Comparison of ENCODE assay signal across 8 mouse cellular contexts in genomic region chr8:70897681-70898413, GRCm38 (mm10). TPM values are rescaled to one million over a fixed set of nuclear protein-coding genes. Genes with fewer than 3 reads are reported as not detected.
DNase-seq lines count a peak whose midpoint lies in the region; ATAC-seq and TF ChIP-seq lines count a peak whose summit lies in the region.

No protein-coding gene starts in this region.

- H3K79me2 ChIP-seq in CH12.LX (replicated peaks; ENCODE audit: control insufficient read depth, extremely low read depth, insufficient read depth, poor library complexity, severe bottlenecking), result peaks cover 24% of the 10 kb centered on the region

- TF ChIP-seq POLR2A in CH12.LX (IDR thresholded peaks at IDR 0.05; ENCODE audit: low read depth, low read length), result no peak; the same call in 1 of the 2 replicates
- TF ChIP-seq POLR2A in testis, adult 2 months (IDR thresholded peaks at IDR 0.05; ENCODE audit: control insufficient read depth, low read depth, low read length), result no peak

- peak; percentile 91 to 93 for TF ChIP-seq CTCF in CH12.LX (conservative IDR thresholded peaks at IDR 0.05 in 1 of 2, IDR thresholded peaks at IDR 0.05 in 1 of 2; ENCODE audit: low read depth in 2 of 2, low read length in 2 of 2)
- TF ChIP-seq CTCF in testis, adult 2 months (IDR thresholded peaks at IDR 0.05; ENCODE audit: control insufficient read depth, insufficient read depth, insufficient replicate concordance, low read depth, low read length), result peak; percentile 98; the same call in 1 of the 2 replicates

- H3K9me3 ChIP-seq in CH12.LX (replicated peaks; ENCODE audit: low read length), result peaks cover 8% of the 10 kb centered on the region
- no peaks in the 10 kb centered on the region for H3K9me3 ChIP-seq in forebrain, embryonic 12.5 days
- no peaks in the 10 kb centered on the region for H3K9me3 ChIP-seq in liver, embryonic 15.5 days (replicated peaks)
- H3K9me3 ChIP-seq in neural tube, embryonic 11.5 days (ENCODE audit: control insufficient read depth, low read length), result no peaks in the 10 kb centered on the region

- peak; percentile 86 for TF ChIP-seq RAD21 in CH12.LX (IDR thresholded peaks at IDR 0.05; ENCODE audit: low read depth, low read length)

- H3K27me3 ChIP-seq in CH12.LX (replicated peaks), result no peaks in the 10 kb centered on the region
- peaks cover 33% of the 10 kb centered on the region for H3K27me3 ChIP-seq in forebrain, embryonic 12.5 days
- peaks cover 17% of the 10 kb centered on the region for H3K27me3 ChIP-seq in liver, embryonic 15.5 days
- H3K27me3 ChIP-seq in neural tube, embryonic 11.5 days (ENCODE audit: control insufficient read depth, insufficient read depth, low read length), result peaks cover 7% of the 10 kb centered on the region
- no peaks in the 10 kb centered on the region for H3K27me3 ChIP-seq in testis, adult 2 months (ENCODE audit: control insufficient read depth, insufficient read depth, low read length)

- H3K27ac ChIP-seq in CH12.LX (ENCODE audit: insufficient read depth, low read depth), result peak overlapping the region; percentile 68
- peak overlapping the region; percentile 48 for H3K27ac ChIP-seq in forebrain, embryonic 12.5 days
- peak overlapping the region; percentile 89 for H3K27ac ChIP-seq in liver, embryonic 15.5 days (replicated peaks)
- peak overlapping the region; percentile 17; the same call in 1 of the 2 replicates for H3K27ac ChIP-seq in neural tube, embryonic 11.5 days (ENCODE audit: low read depth, low read length)
- peak overlapping the region; percentile 75 for H3K27ac ChIP-seq in testis, adult 2 months (ENCODE audit: control insufficient read depth, insufficient read depth, low read depth, low read length)

- WGBS in forebrain, embryonic 12.5 days, result under 1% methylated on average over 20 of the region's 20 CpGs
- under 1% methylated on average over 20 of the region's 20 CpGs for WGBS in liver, embryonic 15.5 days (ENCODE audit: insufficient replicate concordance)
- 0% methylated on average over 20 of the region's 20 CpGs for WGBS in neural tube, embryonic 11.5 days

- dilution Hi-C loops in CH12.LX (cut with MboI; ENCODE audit: extremely low pct_ligation_motif_present, extremely low pct_unique_long_range_greater_than_20kb, low sequenced_read_pairs), result no loop called here

- in situ Hi-C loops in CH12.LX (cut with MboI; ENCODE audit: low pct_ligation_motif_present, low pct_unique_long_range_greater_than_20kb, low sequenced_read_pairs), result loop anchor here (5.0 kb wide), 1 partner anchor 59 kb away; no protein-coding TSS in a partner anchor

- peak overlapping the region; percentile 89 for H3K4me2 ChIP-seq in CH12.LX (ENCODE audit: insufficient read depth, low read depth, poor library complexity, severe bottlenecking)
- H3K4me2 ChIP-seq in forebrain, embryonic 12.5 days, result peak overlapping the region; percentile 65
- H3K4me2 ChIP-seq in liver, embryonic 15.5 days, result peak overlapping the region; percentile 86
- H3K4me2 ChIP-seq in neural tube, embryonic 11.5 days (ENCODE audit: low read depth), result peak overlapping the region; percentile 84

- TF ChIP-seq EP300 in CH12.LX (IDR thresholded peaks at IDR 0.05; ENCODE audit: low read length), result no peak

- ATAC-seq in forebrain, embryonic 12.5 days (ENCODE audit: low FRiP score), result peak; percentile 62
- ATAC-seq in liver, embryonic 15.5 days (ENCODE audit: insufficient read depth), result peak; percentile 37
- ATAC-seq in neural tube, embryonic 11.5 days (ENCODE audit: insufficient read depth, low FRiP score, low TSS enrichment), result peak; percentile 62

- intact Hi-C loops in heart, postnatal 10 days (cut with DNase I), result loop anchor here (1.0 kb wide), 2 partner anchors 25 to 66 kb away; partner anchors contain the start of gene Ccdc124

- H3K9ac ChIP-seq in CH12.LX (ENCODE audit: insufficient read depth, low read depth), result peak overlapping the region; percentile 90
- H3K9ac ChIP-seq in forebrain, embryonic 12.5 days, result peak overlapping the region; percentile 70
- H3K9ac ChIP-seq in liver, embryonic 15.5 days, result peak overlapping the region; percentile 66
- peak overlapping the region; percentile 77 for H3K9ac ChIP-seq in neural tube, embryonic 11.5 days (ENCODE audit: low read length)

- peak; percentile 86 for DNase-seq in CH12.LX (ENCODE audit: extremely low read depth)
- DNase-seq in c-Kit-positive CD71-negative TER-119-negative erythroid progenitor cells, embryonic 14.5 days (ENCODE audit: low read depth), result peak; percentile 73
- DNase-seq in heart, postnatal 10 days, result peak; percentile 91 to 92
- peak; percentile 92 to 93 for DNase-seq in kidney, postnatal 4 days
- peak; percentile 87 for DNase-seq in neural tube, embryonic 11.5 days (ENCODE audit: low spot score)

- H3K4me3 ChIP-seq in CH12.LX (replicated peaks in 1 of 3; ENCODE audit: low read depth in 2 of 3, low read length in 2 of 3, poor library complexity in 1 of 3), result peak overlapping the region; percentile 45 to 96 (median 61)
- peak overlapping the region; percentile 83 for H3K4me3 ChIP-seq in forebrain, embryonic 12.5 days (replicated peaks)
- H3K4me3 ChIP-seq in liver, embryonic 15.5 days (replicated peaks), result peak overlapping the region; percentile 79
- H3K4me3 ChIP-seq in neural tube, embryonic 11.5 days (ENCODE audit: low read depth, low read length), result peak overlapping the region; percentile 88
- H3K4me3 ChIP-seq in testis, adult 2 months (ENCODE audit: control insufficient read depth, low read depth, low read length), result peak overlapping the region; percentile 90

- peaks cover 35 to 37% of the 10 kb centered on the region in 2 experiments for H3K36me3 ChIP-seq in CH12.LX (replicated peaks in 1 of 2; ENCODE audit: control insufficient read depth in 1 of 2, insufficient read depth in 1 of 2, low read length in 1 of 2)
- peaks cover 31% of the 10 kb centered on the region for H3K36me3 ChIP-seq in forebrain, embryonic 12.5 days (replicated peaks)
- H3K36me3 ChIP-seq in liver, embryonic 15.5 days (replicated peaks), result peaks cover 28% of the 10 kb centered on the region
- H3K36me3 ChIP-seq in neural tube, embryonic 11.5 days (ENCODE audit: control insufficient read depth, insufficient read depth, low read length), result peaks cover 14% of the 10 kb centered on the region
- H3K36me3 ChIP-seq in testis, adult 2 months (ENCODE audit: control insufficient read depth, insufficient read depth, low read length), result no peaks in the 10 kb centered on the region; the same call in 1 of the 2 replicates

- H3K4me1 ChIP-seq in CH12.LX (ENCODE audit: control insufficient read depth in 1 of 2, insufficient read depth in 2 of 2), result peaks cover 18 to 37% of the 10 kb centered on the region in 2 experiments
- peaks cover 16% of the 10 kb centered on the region for H3K4me1 ChIP-seq in forebrain, embryonic 12.5 days
- peaks cover 52% of the 10 kb centered on the region for H3K4me1 ChIP-seq in liver, embryonic 15.5 days (replicated peaks)
- peaks cover 5% of the 10 kb centered on the region; the same call in 1 of the 2 replicates for H3K4me1 ChIP-seq in neural tube, embryonic 11.5 days (ENCODE audit: control insufficient read depth, insufficient read depth, low read length)
- H3K4me1 ChIP-seq in testis, adult 2 months (ENCODE audit: control insufficient read depth, insufficient read depth, low read length), result peaks cover 8% of the 10 kb centered on the region

RNA-seq across cellular contexts. Expression of gene Rpl18a, which starts 0.6 kb away (rescaled TPM):
- total RNA-seq in CH12.LX (2012; rRNA removed), result 4,693 and 5,917 TPM in 2 replicates
- total RNA-seq in CH12.LX (2014; rRNA removed), result 1,807 and 2,035 TPM in 2 replicates
- 3,837 and 4,364 TPM in 2 replicates for polyA plus RNA-seq in CH12.LX (2012; ENCODE audit: insufficient read length, low read depth)
- polyA plus RNA-seq in forebrain, embryonic 12.5 days (2016; fragmentation: Nextera tagmentation; extraction: Ambion mirVana), result 2,624 and 2,770 TPM in 2 replicates
- total RNA-seq in heart, postnatal 10 days (2021), result 1,000 to 10,000 TPM; 1,171 to 1,193 TPM
- polyA plus RNA-seq in liver, embryonic 15.5 days (2015; fragmentation: Nextera tagmentation; extraction: Ambion mirVana), result 2,061 and 2,126 TPM in 2 replicates
- polyA plus RNA-seq in neural tube, embryonic 11.5 days (2014; fragmentation: Nextera tagmentation; extraction: Ambion mirVana), result 3,152 and 3,217 TPM in 2 replicates
- polyA plus RNA-seq in testis, adult 2 months (2012; rRNA removed), result 1,162 and 1,446 TPM in 2 replicates

RNA-seq across cellular contexts. Expression of gene Slc5a5, which starts 5.3 kb away (rescaled TPM):
- total RNA-seq in CH12.LX (2012; rRNA removed) (0.04 and 0.21 TPM in 2 replicates), CH12.LX (2014; rRNA removed) (0.16 TPM in 1 of 2 replicates, not detected in the other)
- 0.26 and 0.41 TPM in 2 replicates for polyA plus RNA-seq in CH12.LX (2012; ENCODE audit: insufficient read length, low read depth)
- polyA plus RNA-seq in forebrain, embryonic 12.5 days (2016; fragmentation: Nextera tagmentation; extraction: Ambion mirVana), result 0.49 and 0.67 TPM in 2 replicates
- under 1 TPM in 1 of 2 experiments, not detected in 1; 0.10 TPM for total RNA-seq in heart, postnatal 10 days (2021)
- polyA plus RNA-seq in liver, embryonic 15.5 days (2015; fragmentation: Nextera tagmentation; extraction: Ambion mirVana), result 0.05 TPM in 1 of 2 replicates, not detected in the other
- polyA plus RNA-seq in neural tube, embryonic 11.5 days (2014; fragmentation: Nextera tagmentation; extraction: Ambion mirVana), result 0.87 and 1.1 TPM in 2 replicates
- 1.3 and 1.5 TPM in 2 replicates for polyA plus RNA-seq in testis, adult 2 months (2012; rRNA removed)

RNA-seq across cellular contexts. Expression of gene Map1s, which starts 7.9 kb away (rescaled TPM):
- total RNA-seq in CH12.LX (2012; rRNA removed) (51.4 and 53.6 TPM in 2 replicates), CH12.LX (2014; rRNA removed) (9.2 and 9.5 TPM in 2 replicates)
- 30.9 and 31.1 TPM in 2 replicates for polyA plus RNA-seq in CH12.LX (2012; ENCODE audit: insufficient read length, low read depth)
- polyA plus RNA-seq in forebrain, embryonic 12.5 days (2016; fragmentation: Nextera tagmentation; extraction: Ambion mirVana), result 61.4 and 61.6 TPM in 2 replicates
- total RNA-seq in heart, postnatal 10 days (2021), result 10 to 100 TPM; 31.0 to 32.3 TPM
- polyA plus RNA-seq in liver, embryonic 15.5 days (2015; fragmentation: Nextera tagmentation; extraction: Ambion mirVana), result 15.4 and 17.6 TPM in 2 replicates
- polyA plus RNA-seq in neural tube, embryonic 11.5 days (2014; fragmentation: Nextera tagmentation; extraction: Ambion mirVana), result 45.4 and 47.1 TPM in 2 replicates
- 18.3 and 18.5 TPM in 2 replicates for polyA plus RNA-seq in testis, adult 2 months (2012; rRNA removed)

RNA-seq across cellular contexts. Expression of gene Ccdc124, which starts 24.1 kb away (rescaled TPM):
- 58.7 and 62.9 TPM in 2 replicates for total RNA-seq in CH12.LX (2012; rRNA removed)
- total RNA-seq in CH12.LX (2014; rRNA removed), result 29.2 and 36.2 TPM in 2 replicates
- 82.0 and 113 TPM in 2 replicates for polyA plus RNA-seq in CH12.LX (2012; ENCODE audit: insufficient read length, low read depth)
- polyA plus RNA-seq in forebrain, embryonic 12.5 days (2016; fragmentation: Nextera tagmentation; extraction: Ambion mirVana), result 154 and 159 TPM in 2 replicates
- 10 to 100 TPM; 40.9 to 41.1 TPM for total RNA-seq in heart, postnatal 10 days (2021)
- 48.1 and 51.2 TPM in 2 replicates for polyA plus RNA-seq in liver, embryonic 15.5 days (2015; fragmentation: Nextera tagmentation; extraction: Ambion mirVana)
- polyA plus RNA-seq in neural tube, embryonic 11.5 days (2014; fragmentation: Nextera tagmentation; extraction: Ambion mirVana), result 152 and 155 TPM in 2 replicates
- 51.3 and 65.9 TPM in 2 replicates for polyA plus RNA-seq in testis, adult 2 months (2012; rRNA removed)

RNA-seq across cellular contexts. Expression of gene Kcnn1, which starts 34.8 kb away (rescaled TPM):
- 0.13 and 0.21 TPM in 2 replicates for total RNA-seq in CH12.LX (2012; rRNA removed)
- total RNA-seq in CH12.LX (2014; rRNA removed), result not detected in 2 replicates
- polyA plus RNA-seq in CH12.LX (2012; ENCODE audit: insufficient read length, low read depth), result not detected in 2 replicates
- 14.4 and 16.3 TPM in 2 replicates for polyA plus RNA-seq in forebrain, embryonic 12.5 days (2016; fragmentation: Nextera tagmentation; extraction: Ambion mirVana)
- 1 to 10 TPM; 3.1 to 3.7 TPM for total RNA-seq in heart, postnatal 10 days (2021)
- 0.25 and 0.38 TPM in 2 replicates for polyA plus RNA-seq in liver, embryonic 15.5 days (2015; fragmentation: Nextera tagmentation; extraction: Ambion mirVana)
- polyA plus RNA-seq in neural tube, embryonic 11.5 days (2014; fragmentation: Nextera tagmentation; extraction: Ambion mirVana), result 14.0 and 14.1 TPM in 2 replicates
- 0.72 and 1.5 TPM in 2 replicates for polyA plus RNA-seq in testis, adult 2 months (2012; rRNA removed)

Comparison
In these comparisons a context has a peak if more than half of its experiments do, and no peak if none do; other contexts are left out.
1. Peak in every context shown above with its lines: DNase-seq, ATAC-seq, H3K4me3 ChIP-seq and H3K27ac ChIP-seq.
2. H3K27ac ChIP-seq: peak in every context shown above with its lines; median percentile 89 in liver, embryonic 15.5 days; 75 in testis, adult 2 months; 68 in CH12.LX; 48 in forebrain, embryonic 12.5 days; 17 in neural tube, embryonic 11.5 days.